Mouse (Mus musculus) hindbrain, embryonic 15.5 days (tissue): ENCODE results near the gene Rfc2. TPM values are rescaled to one million over a fixed set of nuclear protein-coding genes. Genes with fewer than 3 reads are reported as not detected.
"Not testable (repeated sequence)": the region's sequence is repeated elsewhere in the genome, so short reads cannot be mapped to it uniquely, and the experiment has no call there.

Source experiments
- ATAC-seq: fragments of 200-750 bp; cut with Nextera tagmentation; 2 replicates; pipeline ENCODE4 v1.8.0; 2017; ENCODE audit warnings: low read depth, moderate number of reproducible peaks, moderate TSS enrichment; ENCODE audit not compliant: low FRiP score
- H3K27ac ChIP-seq: fragments of 300-500 bp; sonication (generic); replicated peaks from 2 replicates; pipeline ENCODE4 v1.5.1; 2015; ENCODE audit warnings: mild to moderate bottlenecking, inconsistent platforms
- H3K27me3 ChIP-seq: fragments of 300-500 bp; sonication (generic); 2 replicates; pipeline ENCODE4 v1.6.1; 2015; ENCODE audit warnings: control low read depth, inconsistent platforms
- H3K36me3 ChIP-seq: fragments of 300-500 bp; sonication (generic); 2 replicates; pipeline ENCODE4 v1.6.1; 2015; ENCODE audit warnings: control low read depth, inconsistent platforms
- H3K4me1 ChIP-seq: fragments of 300-500 bp; sonication (generic); replicated peaks from 2 replicates; pipeline ENCODE4 v1.6.1; 2015; ENCODE audit warnings: control low read depth, inconsistent platforms
- H3K4me2 ChIP-seq: fragments of 300-500 bp; sonication (generic); 2 replicates; pipeline ENCODE4 v1.6.1; 2015; ENCODE audit warnings: moderate library complexity, mild to moderate bottlenecking, inconsistent platforms
- H3K4me3 ChIP-seq: fragments of 300-500 bp; sonication (generic); 2 replicates; pipeline ENCODE4 v1.5.1; 2015; ENCODE audit warnings: mild to moderate bottlenecking, inconsistent platforms
- H3K9ac ChIP-seq: fragments of 300-500 bp; sonication (generic); 2 replicates; pipeline ENCODE4 v1.6.1; 2015; ENCODE audit warnings: inconsistent platforms
- H3K9me3 ChIP-seq: fragments of 300-500 bp; sonication (generic); 2 replicates; pipeline ENCODE4 v1.6.1; 2016; ENCODE audit warnings: control low read depth, inconsistent platforms
- WGBS: fragments of 180-500 bp; shearing (Covaris S2); methylation state at CpG from one replicate; pipeline ENCODE4 v1.1.7; 2015; 5-methylcytosine and 5-hydroxymethylcytosine counted together
- microRNA-seq: library from miRNA; unstranded; fragments of <30 nt; microRNA quantifications from one replicate; pipeline ENCODE4, GENCODE M21; 2016
- polyA plus RNA-seq: library from polyadenylated mRNA; unstranded; fragments of >200 nt; fragmentation: Nextera tagmentation; extraction: Ambion mirVana; gene quantifications from 2 replicates; pipeline ENCODE4 v1.2.1, GENCODE M21; 2015

The Rfc2 gene
- polyA plus RNA-seq, 1 experiment from 2014 or later: 194 TPM

GRCm38 (mm10) chr5:134640371-134640770 lies 59.2 kb downstream of the Rfc2 start:
- Histone ChIP-seq H3K9ac (no peak overlapping the region), H3K4me3 (no peak overlapping the region), H3K4me2 (no peak overlapping the region), H3K27me3 (no peaks in the 10 kb centered on the region), H3K27ac (no peak overlapping the region), H3K4me1 (peaks cover 19% of the 10 kb centered on the region), H3K36me3 (0 out of 2 replicates have a peak, but pooled peaks cover 4% of the 10 kb centered on the region), H3K9me3 (no peaks in the 10 kb centered on the region)
- no peak for ATAC-seq
- WGBS: 90% methylated on average over 3 of the region's 3 CpGs

DNA sequence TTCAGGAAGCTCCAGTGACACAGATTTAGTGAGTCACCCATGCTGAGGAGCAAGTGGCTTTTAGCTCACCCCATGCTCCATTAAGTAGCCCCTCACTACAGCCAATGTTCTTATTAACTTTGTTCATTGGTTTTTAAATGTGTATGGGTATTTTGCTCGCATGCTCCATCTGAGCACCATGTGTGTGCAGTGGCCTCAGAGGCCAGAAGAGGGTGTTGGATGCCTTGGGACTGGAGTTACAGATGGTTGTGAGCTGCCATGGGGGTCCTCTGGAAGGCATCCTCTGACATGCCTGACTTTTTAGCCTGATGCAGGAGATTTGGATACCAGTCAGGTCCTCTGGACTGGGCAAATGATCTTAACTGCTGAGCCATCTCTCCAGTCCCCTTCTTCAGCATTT lies 63.0 kb downstream of the Rfc2 start:
- no peak overlapping the region for H3K27ac ChIP-seq
- H3K4me1 ChIP-seq: peaks cover 5% of the 10 kb centered on the region; the same call in 1 of the 2 replicates
- no peaks in the 10 kb centered on the region for H3K9me3 ChIP-seq
- H3K27me3 ChIP-seq: no peaks in the 10 kb centered on the region
- H3K4me3 ChIP-seq: no peak overlapping the region
- 83% methylated on average over 1 of the region's 1 CpGs for WGBS
- H3K4me2 ChIP-seq: no peak overlapping the region
- no peaks in the 10 kb centered on the region for H3K36me3 ChIP-seq
- H3K9ac ChIP-seq: no peak overlapping the region
- no peak for ATAC-seq

DNA sequence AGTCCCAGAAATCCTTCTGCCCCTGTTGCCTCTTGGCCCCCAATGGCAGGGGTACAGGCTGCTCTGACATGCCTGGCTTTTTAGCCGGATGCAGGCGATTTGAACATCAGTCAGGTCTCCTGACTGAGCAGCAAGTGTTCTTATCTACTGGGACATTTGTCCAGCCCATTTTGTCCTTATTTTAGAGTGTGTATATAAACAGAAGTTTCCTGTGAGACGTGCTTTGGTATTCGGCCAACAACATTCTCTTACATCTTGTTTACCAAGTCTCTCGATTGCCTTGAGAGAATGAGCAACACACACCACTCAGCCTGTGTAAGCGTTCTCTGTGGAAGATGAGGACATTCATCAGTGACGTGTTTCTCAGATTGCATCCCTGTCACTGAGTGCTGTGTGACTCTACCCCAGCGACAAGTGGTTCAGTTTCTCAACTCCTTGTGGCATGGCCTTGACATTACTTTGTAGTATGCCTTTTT lies 63.5 kb downstream of the Rfc2 start:
- Histone ChIP-seq H3K27ac (no peak overlapping the region), H3K27me3 (no peaks in the 10 kb centered on the region), H3K4me2 (no peak overlapping the region), H3K36me3 (no peaks in the 10 kb centered on the region), H3K9me3 (no peaks in the 10 kb centered on the region), H3K4me1 (peaks cover 3% of the 10 kb centered on the region; the same call in 1 of the 2 replicates), H3K4me3 (no peak overlapping the region), H3K9ac (no peak overlapping the region)
- WGBS: 75% methylated on average over 8 of the region's 8 CpGs
- ATAC-seq: no peak

GRCm38 (mm10) chr5:134646461-134646860 lies 65.3 kb downstream of the Rfc2 start:
- H3K27me3 ChIP-seq: no peaks in the 10 kb centered on the region

GRCm38 (mm10) chr5:134647394-134647793 lies 66.2 kb downstream of the Rfc2 start:
- Histone ChIP-seq H3K27ac (no peak overlapping the region), H3K4me1 (no peaks in the 10 kb centered on the region; the same call in 1 of the 2 replicates), H3K4me2 (no peak overlapping the region), H3K9ac (no peak overlapping the region), H3K36me3 (no peaks in the 10 kb centered on the region), H3K4me3 (no peak overlapping the region), H3K27me3 (no peaks in the 10 kb centered on the region), H3K9me3 (no peaks in the 10 kb centered on the region)
- WGBS: 81% methylated on average over 2 of the region's 2 CpGs
- no peak for ATAC-seq

More at GRCm38 (mm10) chr5:134646461-134646860, 65.3 kb downstream of the Rfc2 start:
- Histone ChIP-seq H3K4me3 (no peak overlapping the region), H3K9ac (no peak overlapping the region), H3K36me3 (no peaks in the 10 kb centered on the region), H3K4me2 (no peak overlapping the region), H3K9me3 (no peaks in the 10 kb centered on the region), H3K4me1 (no peaks in the 10 kb centered on the region), H3K27ac (no peak overlapping the region)
- ATAC-seq: no peak
- WGBS: 78% methylated on average over 4 of the region's 4 CpGs

- WGBS: 80% methylated on average over 2 of the region's 4 CpGs
These were observed 67.8 kb downstream of the Rfc2 start for GRCm38 (mm10) chr5:134648976-134649375.

DNA sequence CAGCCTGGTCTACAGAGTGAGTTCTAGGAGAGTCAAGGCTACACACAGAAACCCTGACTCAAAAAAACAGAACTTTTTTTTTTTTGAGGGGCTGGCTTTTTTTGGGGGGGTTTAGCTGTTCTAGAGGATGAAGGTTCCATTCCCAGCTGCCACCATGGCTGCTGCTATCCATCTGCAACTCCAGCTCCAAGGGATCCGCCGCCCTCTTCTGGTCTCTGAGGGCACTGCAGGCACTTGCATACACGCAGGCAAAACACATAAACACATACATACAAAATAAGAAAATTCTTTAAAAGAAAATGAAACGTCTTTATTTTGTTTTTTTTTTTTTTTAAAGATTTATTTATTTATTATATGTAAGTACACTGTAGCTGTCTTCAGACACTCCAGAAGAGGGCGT lies 69.8 kb downstream of the Rfc2 start:
- no peaks in the 10 kb centered on the region for H3K36me3 ChIP-seq
- H3K27me3 ChIP-seq: no peaks in the 10 kb centered on the region
- no peaks in the 10 kb centered on the region for H3K9me3 ChIP-seq
- H3K4me1 ChIP-seq: no peaks in the 10 kb centered on the region; the same call in 1 of the 2 replicates
- H3K4me2 ChIP-seq: no peak overlapping the region
- H3K4me3 ChIP-seq: no peak overlapping the region
- ATAC-seq: no peak
- H3K27ac ChIP-seq: no peak overlapping the region
- 57% methylated on average over 5 of the region's 5 CpGs for WGBS
- no peak overlapping the region for H3K9ac ChIP-seq

More at GRCm38 (mm10) chr5:134648976-134649375, 67.8 kb downstream of the Rfc2 start:
- H3K4me1 ChIP-seq, H3K9me3 ChIP-seq, H3K4me2 ChIP-seq, H3K27ac ChIP-seq, H3K9ac ChIP-seq, H3K27me3 ChIP-seq, H3K4me3 ChIP-seq, ATAC-seq, H3K36me3 ChIP-seq: not testable (repeated sequence)

Small RNA genes within 50 kb of the gene (microRNA-seq; reads per million reads assigned to microRNA genes)
- gene Mir7228: not detected

Other genes starting within 250 kb of the Rfc2 start
- 69.0 and 73.7 TPM in 2 replicates for gene Gtf2ird1, start 124.7 kb upstream of the Rfc2 start, polyA plus RNA-seq
- gene Clip2, start 28.9 kb upstream of the Rfc2 start, polyA plus RNA-seq: 13.8 and 14.9 TPM in 2 replicates
- 0.47 and 0.88 TPM in 2 replicates for gene Syna, start 21.2 kb upstream of the Rfc2 start, polyA plus RNA-seq
- gene Lat2, start 33.7 kb downstream of the Rfc2 start, polyA plus RNA-seq: 4.0 and 4.2 TPM in 2 replicates
- 336 TPM in 2 replicates for gene Eif4h, start 58.1 kb downstream of the Rfc2 start, polyA plus RNA-seq
- gene Limk1, start 107.2 kb downstream of the Rfc2 start, polyA plus RNA-seq: 23.0 and 25.8 TPM in 2 replicates
- 21.0 and 24.5 TPM in 2 replicates for gene Eln, start 166.0 kb downstream of the Rfc2 start, polyA plus RNA-seq